Mouse (Mus musculus) heart, embryonic 11.5 days (tissue): ENCODE data around the gene Mlh1. TPM values are rescaled to one million over a fixed set of nuclear protein-coding genes. Genes with fewer than 3 reads are reported as not detected.

Experiments
- ATAC-seq: fragments of 200-750 bp; cut with Nextera tagmentation; replicated peaks from 2 replicates; pipeline ENCODE4 v1.8.0; 2017; ENCODE audit warnings: moderate library complexity; ENCODE audit not compliant: insufficient number of reproducible peaks, low FRiP score, low TSS enrichment
- H3K27ac ChIP-seq: fragments of 300-500 bp; sonication (generic); 2 replicates; pipeline ENCODE4 v1.5.1; 2014; ENCODE audit warnings: mild to moderate bottlenecking, low read depth, low read length
- H3K27me3 ChIP-seq: fragments of 300-500 bp; sonication (generic); 2 replicates; pipeline ENCODE4 v1.6.1; 2014; ENCODE audit warnings: mild to moderate bottlenecking, low read length, mixed read lengths; ENCODE audit not compliant: control insufficient read depth, insufficient read depth
- H3K36me3 ChIP-seq: fragments of 300-500 bp; sonication (generic); 2 replicates; pipeline ENCODE4 v1.6.1; 2014; ENCODE audit warnings: mild to moderate bottlenecking, low read length, moderate library complexity, mixed read lengths; ENCODE audit not compliant: control insufficient read depth, insufficient read depth
- H3K4me1 ChIP-seq: fragments of 300-500 bp; sonication (generic); 2 replicates; pipeline ENCODE4 v1.6.1; 2014; ENCODE audit warnings: low read length; ENCODE audit not compliant: control insufficient read depth, insufficient read depth
- H3K4me2 ChIP-seq: fragments of 300-500 bp; sonication (generic); 2 replicates; pipeline ENCODE4 v1.6.1; 2014; ENCODE audit warnings: mild to moderate bottlenecking, moderate library complexity
- H3K4me3 ChIP-seq: fragments of 300-500 bp; sonication (generic); 2 replicates; pipeline ENCODE4 v1.5.1; 2014; ENCODE audit warnings: low read depth, low read length
- H3K9ac ChIP-seq: fragments of 300-500 bp; sonication (generic); 2 replicates; pipeline ENCODE4 v1.6.1; 2014; ENCODE audit warnings: mild to moderate bottlenecking, low read depth, low read length, moderate library complexity
- H3K9me3 ChIP-seq: fragments of 300-500 bp; sonication (generic); replicated peaks from 2 replicates; pipeline ENCODE4 v1.6.1; 2016; ENCODE audit warnings: low read length; ENCODE audit not compliant: control insufficient read depth
- WGBS: fragments of 180-500 bp; shearing (Covaris S2); extraction: QIAGEN DNeasy Blood & Tissue Kit; methylation state at CpG from one replicate; pipeline ENCODE4 v1.1.7; 2014; ENCODE audit not compliant: insufficient replicate concordance; 5-methylcytosine and 5-hydroxymethylcytosine counted together
- polyA plus RNA-seq: library from polyadenylated mRNA; unstranded; fragments of >200 nt; fragmentation: Nextera tagmentation; extraction: Ambion mirVana; gene quantifications from 2 replicates; pipeline ENCODE4 v1.2.1, GENCODE M21; 2014

The Mlh1 gene
- 33.9 and 43.0 TPM in 2 replicates for polyA plus RNA-seq

DNA sequence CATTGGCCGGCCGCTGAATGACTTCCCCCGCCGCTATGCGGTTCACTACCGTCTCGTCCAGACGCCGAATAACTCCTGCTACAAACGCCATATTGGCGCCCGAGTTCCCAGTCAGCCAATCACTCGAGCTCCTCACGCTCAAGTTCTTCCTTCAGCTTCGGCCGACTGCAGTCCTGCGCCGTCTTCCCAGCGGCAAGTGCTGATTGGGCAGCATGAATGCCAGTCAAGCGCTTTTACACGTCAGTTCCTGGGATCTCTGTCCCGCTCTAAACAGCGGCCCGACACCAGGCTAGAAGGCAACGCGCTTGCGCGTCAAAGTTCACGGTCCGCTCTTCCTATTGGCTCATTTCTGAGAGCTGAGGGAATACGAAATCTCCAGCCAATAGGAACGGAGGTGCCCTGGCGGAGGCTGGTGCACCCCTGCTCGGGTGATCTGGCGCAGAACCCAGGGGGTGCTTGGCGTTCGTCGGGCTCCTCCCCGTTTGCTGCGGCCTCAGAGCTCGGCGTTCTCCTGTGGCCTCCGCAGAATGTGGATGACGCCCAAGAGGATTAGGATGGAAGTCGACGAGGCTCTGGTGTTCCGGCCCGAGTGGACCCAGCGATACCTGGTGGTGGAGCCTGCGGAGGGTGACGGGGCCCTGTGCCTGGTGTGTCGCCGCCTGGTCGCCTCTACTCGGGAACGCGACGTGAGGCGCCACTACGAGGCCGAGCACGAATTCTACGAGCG is at the start of gene Mlh1, which contains the start of gene Epm2aip1:
Mlh1 (minus strand) TSS at position 358 of the 727 bp plus-strand sequence.
Epm2aip1 (plus strand) TSS at position 496 of the 727 bp plus-strand sequence.
- H3K4me1 ChIP-seq = peaks cover 28% of the 10 kb centered on the region
- peak within 1 kb of the TSS; percentile 96 for H3K27ac ChIP-seq
- peak within 1 kb of the TSS; percentile 75 for H3K4me3 ChIP-seq
- peak within 1 kb of the TSS; percentile 92 for H3K9ac ChIP-seq
- H3K36me3 ChIP-seq = no peaks in the 10 kb centered on the region; the same call in 1 of the 2 replicates
- WGBS = under 1% methylated on average over 64 of the region's 64 CpGs
- no peaks in the 10 kb centered on the region for H3K9me3 ChIP-seq
- H3K27me3 ChIP-seq = no peaks in the 10 kb centered on the region
- peak within 1 kb of the TSS; percentile 83 for H3K4me2 ChIP-seq
- ATAC-seq = peak; percentile 99

DNA sequence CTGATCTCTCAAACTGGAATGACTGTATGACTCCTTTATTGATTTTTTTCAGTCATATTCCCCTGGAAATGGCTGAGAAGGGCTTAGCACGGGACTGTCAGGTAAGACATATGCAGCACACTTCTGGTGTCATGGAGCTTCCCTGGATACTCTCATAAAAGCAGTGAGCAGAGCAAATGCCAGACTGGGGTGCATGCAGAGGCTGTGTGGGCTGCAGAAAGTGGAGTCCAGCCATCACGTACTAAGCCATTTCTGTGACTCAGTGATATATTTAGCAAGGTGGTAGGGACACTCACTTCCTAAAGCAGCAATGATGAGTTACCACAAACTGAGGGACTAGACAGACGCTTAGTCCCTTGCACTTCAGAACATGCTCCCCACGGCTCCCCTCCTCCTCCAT is 49.3 kb upstream of the Mlh1 start:
- Histone ChIP-seq H3K4me3 (no peak overlapping the region), H3K36me3 (no peaks in the 10 kb centered on the region), H3K9ac (no peak overlapping the region), H3K4me1 (no peaks in the 10 kb centered on the region), H3K27me3 (0 out of 2 replicates have a peak, but pooled peaks cover 2% of the 10 kb centered on the region), H3K27ac (no peak overlapping the region), H3K9me3 (no peaks in the 10 kb centered on the region), H3K4me2 (no peak overlapping the region)
- WGBS = 69% methylated on average over 4 of the region's 4 CpGs
- ATAC-seq = no peak

DNA sequence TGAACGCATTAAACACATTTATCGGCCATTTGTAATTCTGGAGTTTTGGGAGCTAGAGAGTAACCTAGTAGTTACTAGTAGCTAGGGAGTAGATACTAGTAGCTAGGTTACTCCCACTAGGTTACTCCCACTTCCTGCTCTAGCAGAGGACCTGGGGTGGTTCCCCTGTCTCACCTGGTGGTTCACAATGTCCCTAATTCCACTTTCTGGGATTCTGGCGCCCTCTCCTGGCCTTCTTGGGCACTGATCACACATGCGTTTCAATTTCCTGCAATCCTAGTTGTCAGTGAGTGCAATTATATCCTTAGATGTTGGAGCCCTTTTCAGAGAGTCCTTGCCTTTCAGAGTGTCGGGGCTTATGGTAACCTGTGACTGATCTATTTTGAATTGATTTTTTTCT is 42.6 kb upstream of the Mlh1 start:
- H3K27me3 ChIP-seq = peaks cover 44% of the 10 kb centered on the region
- H3K4me2 ChIP-seq = no peak overlapping the region
- no peaks in the 10 kb centered on the region for H3K36me3 ChIP-seq

DNA sequence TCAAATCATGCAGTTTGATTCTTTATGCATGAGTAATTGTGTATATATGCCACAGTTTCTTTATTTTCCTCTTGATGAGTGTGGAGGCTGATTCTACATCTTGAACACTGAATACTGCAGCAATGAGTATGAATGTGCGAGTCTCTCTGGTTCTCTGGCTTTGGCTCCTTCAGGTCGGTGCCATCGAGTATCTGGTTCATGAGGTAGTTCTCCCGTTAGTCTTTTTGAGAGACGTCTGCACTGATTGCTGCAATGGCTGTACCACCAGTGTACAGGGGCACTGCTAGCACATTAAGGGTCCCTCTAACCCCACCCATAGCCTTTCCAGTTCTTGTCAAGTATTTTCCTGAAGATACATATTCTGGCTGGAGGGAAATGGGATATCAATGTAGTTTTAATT is 42.2 kb upstream of the Mlh1 start:
- Histone ChIP-seq H3K9ac (no peak overlapping the region), H3K4me1 (peaks cover 11% of the 10 kb centered on the region), H3K36me3 (no peaks in the 10 kb centered on the region), H3K27ac (no peak overlapping the region), H3K27me3 (peaks cover 48% of the 10 kb centered on the region), H3K4me2 (no peak overlapping the region), H3K9me3 (no peaks in the 10 kb centered on the region; the same call in 1 of the 2 replicates), H3K4me3 (no peak overlapping the region)
- no peak for ATAC-seq
- 19% methylated on average over 5 of the region's 5 CpGs for WGBS

More for the DNA sequence above, 42.6 kb upstream of the Mlh1 start:
- no peak for ATAC-seq
- Histone ChIP-seq H3K9ac (no peak overlapping the region), H3K9me3 (no peaks in the 10 kb centered on the region; the same call in 1 of the 2 replicates), H3K27ac (no peak overlapping the region), H3K4me1 (peaks cover 11% of the 10 kb centered on the region), H3K4me3 (no peak overlapping the region)
- WGBS = 34% methylated on average over 5 of the region's 5 CpGs

DNA sequence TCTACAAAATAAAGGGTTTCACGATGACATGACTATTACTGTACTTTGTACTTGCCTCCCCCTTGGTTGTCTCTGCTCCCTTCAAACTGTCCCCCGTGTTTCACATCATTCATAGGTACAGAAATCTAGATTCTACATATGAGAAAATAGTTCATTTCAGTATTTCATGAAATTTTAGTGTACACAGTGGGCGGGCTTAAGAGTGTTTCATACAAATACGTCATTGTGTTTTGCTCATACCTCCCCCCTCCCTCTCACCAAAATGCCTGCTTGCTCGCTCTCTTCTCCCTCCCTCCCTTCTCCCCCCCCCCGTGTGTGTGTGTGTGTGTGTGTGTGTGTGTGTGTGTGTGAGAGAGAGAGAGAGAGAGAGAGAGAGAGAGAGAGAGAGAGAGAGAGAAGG is 41.7 kb upstream of the Mlh1 start:
- Histone ChIP-seq H3K36me3 (no peaks in the 10 kb centered on the region), H3K27ac (no peak overlapping the region), H3K4me3 (no peak overlapping the region), H3K4me2 (no peak overlapping the region), H3K9ac (no peak overlapping the region), H3K9me3 (no peaks in the 10 kb centered on the region; the same call in 1 of the 2 replicates), H3K4me1 (peaks cover 11% of the 10 kb centered on the region), H3K27me3 (peaks cover 48% of the 10 kb centered on the region)
- 18% methylated on average over 5 of the region's 6 CpGs for WGBS
- ATAC-seq = no peak

DNA sequence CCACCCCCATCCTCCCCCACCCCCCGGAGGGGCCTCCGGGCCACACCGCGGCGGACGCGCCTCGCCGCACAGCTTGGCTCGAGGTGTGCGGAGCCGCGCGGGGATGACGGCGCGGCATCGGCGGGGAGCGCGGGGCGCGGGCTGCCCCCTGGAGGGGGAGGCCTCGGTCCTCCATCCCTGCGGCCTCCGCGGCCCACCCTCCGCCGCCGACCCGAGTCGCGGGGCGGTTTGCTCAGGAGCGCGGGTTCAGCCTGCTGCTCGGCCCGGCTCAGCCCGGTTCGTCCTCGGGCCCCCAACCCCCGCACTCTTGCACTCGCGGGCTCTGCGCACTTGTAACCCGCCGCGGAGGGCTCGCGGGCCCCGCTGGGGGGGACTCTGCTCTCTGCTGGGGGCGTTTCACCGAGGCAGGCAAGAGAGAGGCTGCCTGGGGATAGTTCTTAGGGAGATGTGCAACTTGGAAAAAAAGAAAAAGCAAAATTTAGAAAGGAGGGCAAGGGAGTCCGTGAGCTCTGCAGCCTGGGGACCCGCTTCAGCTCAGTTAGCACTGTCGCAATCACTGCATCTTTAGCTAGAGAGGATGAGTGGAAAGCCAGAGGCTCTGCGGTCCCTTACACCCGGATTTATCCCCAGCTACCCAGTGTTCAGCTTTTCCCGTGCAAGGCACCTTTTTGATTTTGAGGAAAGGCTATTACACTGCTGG is 41.0 kb upstream of the Mlh1 start:
- WGBS = 1% methylated on average over 17 of the region's 59 CpGs
- no peaks in the 10 kb centered on the region; the same call in 1 of the 2 replicates for H3K9me3 ChIP-seq

DNA sequence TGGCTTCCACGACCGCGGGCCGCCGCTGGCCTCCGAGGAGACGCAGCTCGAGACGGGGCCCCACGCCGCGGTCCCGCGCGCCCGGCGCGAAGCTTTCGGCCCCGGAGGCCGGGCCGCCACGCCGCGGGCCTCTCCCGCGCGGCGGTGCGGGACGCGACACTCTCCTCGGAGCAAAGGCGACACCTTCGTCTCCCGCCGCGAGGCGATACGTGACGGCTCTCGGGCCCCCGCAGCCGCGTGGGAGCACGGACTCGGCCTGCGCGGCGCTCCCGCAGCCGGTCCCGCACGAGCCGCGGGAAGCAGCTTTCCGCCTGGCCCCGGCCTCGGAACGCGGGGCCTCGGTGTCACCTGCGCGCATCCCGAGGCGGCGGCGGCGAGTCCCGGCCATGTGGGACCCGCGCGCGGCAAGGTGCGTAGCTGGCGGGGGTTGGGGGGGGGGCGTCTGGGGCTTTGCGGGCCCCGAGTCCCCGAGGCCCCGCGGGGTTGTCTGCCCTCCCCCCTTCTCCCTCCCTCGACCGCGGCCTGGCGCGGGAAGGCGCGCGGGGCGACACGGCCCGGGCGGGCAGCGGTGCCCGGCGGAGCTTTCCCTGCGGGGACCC is 40.4 kb upstream of the Mlh1 start:
- no peak for ATAC-seq
- peaks cover 11% of the 10 kb centered on the region for H3K4me1 ChIP-seq
- no peaks in the 10 kb centered on the region for H3K36me3 ChIP-seq
- peak overlapping the region; percentile 43; the same call in 1 of the 2 replicates for H3K9ac ChIP-seq
- 2% methylated on average over 73 of the region's 98 CpGs for WGBS
- peak overlapping the region; percentile 90 for H3K4me2 ChIP-seq
- no peaks in the 10 kb centered on the region; the same call in 1 of the 2 replicates for H3K9me3 ChIP-seq
- no peak overlapping the region for H3K27ac ChIP-seq
- peak overlapping the region; percentile 53 for H3K4me3 ChIP-seq
- H3K27me3 ChIP-seq = peaks cover 48% of the 10 kb centered on the region

More for the DNA sequence above, 41.0 kb upstream of the Mlh1 start:
- Histone ChIP-seq H3K27me3 (peaks cover 48% of the 10 kb centered on the region), H3K4me2 (peak overlapping the region; percentile 90), H3K4me3 (peak overlapping the region; percentile 53), H3K27ac (no peak overlapping the region), H3K36me3 (no peaks in the 10 kb centered on the region), H3K4me1 (peaks cover 11% of the 10 kb centered on the region), H3K9ac (peak overlapping the region; percentile 43; the same call in 1 of the 2 replicates)
- no peak for ATAC-seq
